Mouse (Mus musculus) forebrain, postnatal 0 days (tissue): ENCODE data around the gene 9030025P20Rik. TPM values are rescaled to one million over a fixed set of nuclear protein-coding genes. Genes with fewer than 3 reads are reported as not detected.
"Not testable (repeated sequence)": the region's sequence is repeated elsewhere in the genome, so short reads cannot be mapped to it uniquely, and the experiment has no call there.

Experiments used
- ATAC-seq: fragments of 200-750 bp; cut with Nextera tagmentation; 2 replicates; pipeline ENCODE4 v1.8.0; 2017; ENCODE audit warnings: mild to moderate bottlenecking, moderate library complexity
- DNase-seq: peaks from one replicate; pipeline ENCODE4 v3.0.0-alpha.2; 2015
- H3K27ac ChIP-seq: fragments of 300-500 bp; sonication (generic); 2 replicates; pipeline ENCODE4 v1.5.1; 2014; ENCODE audit warnings: low read depth, mild to moderate bottlenecking, antibody characterized with exemption, low read length, moderate library complexity, mixed read lengths
- H3K27me3 ChIP-seq: fragments of 300-500 bp; sonication (generic); 2 replicates; pipeline ENCODE4 v1.6.1; 2014; ENCODE audit warnings: mild to moderate bottlenecking, low read length, mixed read lengths; ENCODE audit not compliant: insufficient read depth
- H3K36me3 ChIP-seq: fragments of 300-500 bp; sonication (generic); 2 replicates; pipeline ENCODE4 v1.6.1; 2014; ENCODE audit warnings: mild to moderate bottlenecking, moderate library complexity; ENCODE audit not compliant: insufficient read depth
- H3K4me1 ChIP-seq: fragments of 300-500 bp; sonication (generic); 2 replicates; pipeline ENCODE4 v1.6.1; 2014; ENCODE audit warnings: antibody characterized with exemption; ENCODE audit not compliant: insufficient read depth
- H3K4me2 ChIP-seq: fragments of 300-500 bp; sonication (generic); 2 replicates; pipeline ENCODE4 v1.6.1; 2014; ENCODE audit warnings: low read depth, mild to moderate bottlenecking, moderate library complexity
- H3K4me3 ChIP-seq: fragments of 300-500 bp; sonication (generic); 2 replicates; pipeline ENCODE4 v1.5.1; 2014; ENCODE audit warnings: low read depth, low read length, mixed read lengths
- H3K9ac ChIP-seq: fragments of 300-500 bp; sonication (generic); 2 replicates; pipeline ENCODE4 v1.6.1; 2014; ENCODE audit warnings: mild to moderate bottlenecking
- H3K9me3 ChIP-seq: fragments of 300-500 bp; sonication (generic); 2 replicates; pipeline ENCODE4 v1.6.1; 2016; ENCODE audit warnings: low read length
- WGBS: fragments of 180-500 bp; shearing (Covaris S2); extraction: QIAGEN DNeasy Blood & Tissue Kit; methylation state at CpG from one replicate; pipeline ENCODE4 v1.1.7; 2014; 5-methylcytosine and 5-hydroxymethylcytosine counted together
- polyA plus RNA-seq: library from polyadenylated mRNA; unstranded; fragments of >200 nt; fragmentation: Nextera tagmentation; extraction: Ambion mirVana; gene quantifications from 2 replicates; pipeline ENCODE4 v1.2.1, GENCODE M21; 2015
- total RNA-seq: library from RNA; depleted of rRNA; stranded (reverse); fragments of >200 nt; gene quantifications from 2 replicates; pipeline ENCODE4 v1.2.3, GENCODE M21; 2014; rRNA removed

9030025P20Rik gene
- total and polyA plus RNA-seq, 2 experiments from 2014 or later, result 7.6 to 8.9 TPM

DNA sequence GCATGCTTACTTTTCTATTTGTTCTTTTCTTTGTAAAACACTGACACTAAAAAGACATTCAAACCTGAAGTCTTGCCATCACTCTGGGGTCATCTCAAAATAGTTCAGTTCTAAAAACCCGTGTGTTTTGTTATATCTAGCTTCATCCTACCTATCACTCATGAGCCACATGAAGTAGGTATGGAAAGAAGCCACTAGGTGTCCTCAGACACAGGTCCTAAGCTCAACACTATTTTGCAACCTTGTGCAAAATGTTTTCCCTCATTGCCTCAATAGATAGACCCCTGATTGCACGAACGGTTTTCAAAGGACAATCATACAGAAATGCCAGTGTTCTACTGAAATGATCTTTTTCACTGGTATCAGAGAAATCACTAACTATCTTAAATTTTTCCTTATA lies 62.2 kb downstream of the 9030025P20Rik start:
- H3K9me3 ChIP-seq, DNase-seq, H3K9ac ChIP-seq, H3K27me3 ChIP-seq, ATAC-seq, H3K36me3 ChIP-seq, H3K27ac ChIP-seq, H3K4me1 ChIP-seq, H3K4me2 ChIP-seq, H3K4me3 ChIP-seq: not testable (repeated sequence)
- no CpG with 5 or more reads among the region's 3 CpGs for WGBS

Other genes starting within 250 kb of the 9030025P20Rik start
- gene Wdr27, start 35.3 kb upstream of the 9030025P20Rik start, total RNA-seq, result 1.1 and 1.6 TPM in 2 replicates
- 9.5 and 10.0 TPM in 2 replicates for gene Wdr27, start 35.3 kb upstream of the 9030025P20Rik start, polyA plus RNA-seq
- gene 1600012H06Rik, start 35.3 kb upstream of the 9030025P20Rik start, total RNA-seq, result 21.1 and 24.2 TPM in 2 replicates
- gene 1600012H06Rik, start 35.3 kb upstream of the 9030025P20Rik start, polyA plus RNA-seq, result 27.1 and 29.2 TPM in 2 replicates
- gene Phf10, start 17.2 kb upstream of the 9030025P20Rik start, total RNA-seq, result 59.3 and 61.7 TPM in 2 replicates
- gene Phf10, start 17.2 kb upstream of the 9030025P20Rik start, polyA plus RNA-seq, result 12.0 and 13.2 TPM in 2 replicates
- gene Gm3417, start 322 bp downstream of the 9030025P20Rik start, total RNA-seq, result not detected in 2 replicates
- 2.9 and 4.0 TPM in 2 replicates for gene Gm3417, start 322 bp downstream of the 9030025P20Rik start, polyA plus RNA-seq
- 4.4 and 5.8 TPM in 2 replicates for gene Gm3435, start 31.7 kb downstream of the 9030025P20Rik start, total RNA-seq
- gene Gm3435, start 31.7 kb downstream of the 9030025P20Rik start, polyA plus RNA-seq, result 8.4 and 10.3 TPM in 2 replicates
- gene Ermard, start 62.7 kb downstream of the 9030025P20Rik start, total RNA-seq, result 37.5 and 39.8 TPM in 2 replicates
- gene Ermard, start 62.7 kb downstream of the 9030025P20Rik start, polyA plus RNA-seq, result 30.5 and 48.3 TPM in 2 replicates
- gene Tcte3, start 63.0 kb downstream of the 9030025P20Rik start, total RNA-seq, result not detected in 2 replicates
- gene Tcte3, start 63.0 kb downstream of the 9030025P20Rik start, polyA plus RNA-seq, result 1.2 TPM in 1 of 2 replicates, not detected in the other
- gene Gm3448, start 63.1 kb downstream of the 9030025P20Rik start, total RNA-seq, result 6.2 TPM in 2 replicates
- 1.9 and 2.2 TPM in 2 replicates for gene Gm3448, start 63.1 kb downstream of the 9030025P20Rik start, polyA plus RNA-seq